Comparison of ENCODE assay signal across 18 mouse cellular contexts in the genomic region with DNA sequence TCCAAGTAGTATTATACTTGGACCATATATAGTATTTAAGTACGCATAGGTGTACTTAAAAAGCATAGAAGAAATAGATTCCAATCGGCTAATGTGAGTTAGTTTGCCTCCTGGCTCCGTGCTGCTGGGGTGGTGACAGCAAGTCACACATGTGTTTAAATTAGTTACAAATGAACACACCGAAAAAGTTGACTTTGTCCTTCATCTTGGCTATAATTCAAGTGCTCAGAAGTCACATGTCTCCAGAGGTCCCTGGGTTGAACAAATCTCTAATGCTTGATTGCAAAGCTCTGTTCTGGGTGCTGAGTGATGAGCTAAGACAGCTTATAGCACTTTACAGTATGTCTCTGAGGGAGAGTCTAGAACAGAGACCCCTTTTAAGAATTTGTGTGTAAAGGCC.
"Had no signal": no experiment of that assay in that cellular context is flagged by ENCODE, and none has a peak within 500 bp of the region (broad histone marks: within the 10 kb centered on the region; RNA-seq: fewer than 3 reads in every experiment).

No protein-coding gene starts in this region.

- H3K27me3 ChIP-seq: midbrain, embryonic 12.5 days; neural tube, embryonic 13.5 days; neural tube, embryonic 15.5 days had no signal

- H3K4me1 ChIP-seq: midbrain, embryonic 12.5 days had no signal

- H3K9ac ChIP-seq: lung, embryonic 14.5 days; midbrain, embryonic 12.5 days; neural tube, embryonic 13.5 days; neural tube, embryonic 15.5 days had no signal

- H3K36me3 ChIP-seq: midbrain, embryonic 10.5 days; midbrain, embryonic 12.5 days; neural tube, embryonic 13.5 days; neural tube, embryonic 15.5 days had no signal

- H3K4me3 ChIP-seq: midbrain, embryonic 10.5 days; midbrain, embryonic 12.5 days; myocyte; neural tube, embryonic 13.5 days; neural tube, embryonic 15.5 days had no signal

- H3K27ac ChIP-seq: midbrain, embryonic 10.5 days; midbrain, embryonic 12.5 days; neural tube, embryonic 13.5 days; neural tube, embryonic 15.5 days had no signal

- H3K9me3 ChIP-seq: midbrain, embryonic 10.5 days; midbrain, embryonic 12.5 days; neural tube, embryonic 13.5 days; neural tube, embryonic 15.5 days had no signal

- DNase-seq: lung, embryonic 14.5 days; lung, postnatal 10 days; lung, postnatal 4 days; midbrain, embryonic 14.5 days; retina, postnatal 1 day; right cerebral cortex, adult 18-20 months; right cerebral cortex, postnatal 25 days; right cerebral cortex, postnatal 4 days; spleen, adult 18-20 months; thymus, adult 18-20 months; thymus, postnatal 14 days; thymus, postnatal 36 days had no signal

- ATAC-seq: midbrain, embryonic 16.5 days had no signal

- H3K4me2 ChIP-seq: lung, embryonic 14.5 days; midbrain, embryonic 12.5 days; neural tube, embryonic 13.5 days; neural tube, embryonic 15.5 days had no signal
